8 mouse cellular contexts compared by ENCODE assay signal in the genomic region with DNA sequence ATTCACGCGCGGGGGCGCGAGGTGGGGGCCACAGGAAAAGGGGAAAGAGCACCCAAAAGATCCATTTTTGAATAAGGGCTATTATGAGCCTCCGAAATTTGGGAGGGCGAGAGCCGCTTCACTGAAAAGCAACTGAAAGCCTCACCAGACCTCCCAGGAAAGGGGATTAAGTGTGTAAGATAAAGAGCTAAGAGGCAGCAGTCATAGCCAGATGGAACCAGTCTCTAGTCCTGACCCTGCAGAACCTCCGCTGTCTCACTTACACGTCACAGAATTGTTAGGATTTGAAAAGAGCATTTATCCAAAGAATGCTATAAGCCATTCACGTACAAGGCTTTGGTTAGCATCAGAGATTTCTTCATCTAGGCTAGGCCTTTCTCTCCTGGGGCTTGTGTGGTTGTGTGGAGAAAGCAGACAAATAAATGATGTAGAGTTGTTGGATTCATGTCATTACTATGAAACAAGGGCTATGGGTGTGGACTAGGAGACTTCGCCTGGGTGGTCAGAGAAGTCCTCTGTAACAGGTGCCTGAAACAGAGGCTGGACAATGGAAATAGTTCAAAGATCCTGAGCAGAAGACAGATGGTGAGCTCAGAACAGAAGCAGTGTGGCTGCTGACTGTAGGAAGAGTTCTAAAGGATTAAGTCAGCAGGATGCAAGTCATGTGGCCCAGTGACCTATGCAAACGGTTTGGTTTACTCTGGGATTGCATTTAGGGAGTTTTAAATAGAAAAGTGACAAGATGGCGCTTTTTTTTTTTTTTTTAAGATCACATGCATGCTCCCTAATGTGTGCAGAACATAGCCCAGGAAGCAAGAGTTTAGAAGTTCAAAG. TPM values are rescaled to one million over a fixed set of nuclear protein-coding genes. Genes with fewer than 3 reads are reported as not detected.
DNase-seq lines count a peak whose midpoint lies in the region; ATAC-seq and TF ChIP-seq lines count a peak whose summit lies in the region.

No protein-coding gene starts in this region.

- TF ChIP-seq POLR2A in ES-Bruce4 (IDR thresholded peaks at IDR 0.05; ENCODE audit: insufficient read depth, low read length): no peak

- 13% methylated on average over 14 of the region's 14 CpGs for WGBS in heart, embryonic 12.5 days
- 24% methylated on average over 14 of the region's 14 CpGs for WGBS in liver, embryonic 12.5 days (ENCODE audit: insufficient replicate concordance)
- WGBS in stomach, postnatal 0 days: 13% methylated on average over 14 of the region's 14 CpGs

- H3K9me3 ChIP-seq in heart, embryonic 12.5 days (replicated peaks): no peaks in the 10 kb centered on the region
- H3K9me3 ChIP-seq in ES-Bruce4 (replicated peaks; ENCODE audit: control insufficient read depth, insufficient read depth, low read length, poor library complexity, severe bottlenecking): no peaks in the 10 kb centered on the region
- H3K9me3 ChIP-seq in liver, embryonic 12.5 days (replicated peaks): no peaks in the 10 kb centered on the region
- no peaks in the 10 kb centered on the region for H3K9me3 ChIP-seq in stomach, postnatal 0 days (ENCODE audit: control insufficient read depth, low read length)

- H3K4me2 ChIP-seq in heart, embryonic 12.5 days: peak overlapping the region; percentile 98
- peak overlapping the region; percentile 93 for H3K4me2 ChIP-seq in liver, embryonic 12.5 days
- peak overlapping the region; percentile 86 for H3K4me2 ChIP-seq in stomach, postnatal 0 days (replicated peaks; ENCODE audit: low read depth)

- H3K9ac ChIP-seq in heart, embryonic 12.5 days: peak overlapping the region; percentile 96
- H3K9ac ChIP-seq in ES-Bruce4 (ENCODE audit: low read depth, poor library complexity, severe bottlenecking): peak overlapping the region; percentile 89
- peak overlapping the region; percentile 95 for H3K9ac ChIP-seq in liver, embryonic 12.5 days
- H3K9ac ChIP-seq in stomach, postnatal 0 days (ENCODE audit: low read length): peak overlapping the region; percentile 89

- intact Hi-C loops in heart, postnatal 36 days (cut with DNase I): loop anchor here (10.0 kb wide), 1 partner anchor 562 kb away; the partner anchor contains the start of gene Map2k5

- peak overlapping the region; percentile 96 for H3K4me3 ChIP-seq in heart, embryonic 12.5 days
- H3K4me3 ChIP-seq in ES-Bruce4 (ENCODE audit: low read depth, low read length): peak overlapping the region; percentile 99
- peak overlapping the region; percentile 84 for H3K4me3 ChIP-seq in liver, embryonic 12.5 days
- H3K4me3 ChIP-seq in stomach, postnatal 0 days (ENCODE audit: low read depth, low read length): peak overlapping the region; percentile 99

- no peak for ATAC-seq in heart, embryonic 12.5 days (ENCODE audit: insufficient number of reproducible peaks, low FRiP score)
- ATAC-seq in erythroid progenitor cell, adult 5-6 weeks (replicated peaks; ENCODE audit: low FRiP score, poor library complexity, severe bottlenecking): 0 out of 2 replicates have a peak, but pooled peaks have one; percentile 13
- no peak for ATAC-seq in liver, embryonic 12.5 days
- ATAC-seq in stomach, postnatal 0 days (ENCODE audit: low FRiP score, low TSS enrichment): peak; percentile 24; the same call in 1 of the 2 replicates

- H3K27me3 ChIP-seq in heart, embryonic 12.5 days (replicated peaks): no peaks in the 10 kb centered on the region
- H3K27me3 ChIP-seq in ES-Bruce4 (ENCODE audit: control insufficient read depth, insufficient read depth, low read length, poor library complexity, severe bottlenecking): no peaks in the 10 kb centered on the region
- no peaks in the 10 kb centered on the region for H3K27me3 ChIP-seq in liver, embryonic 12.5 days (replicated peaks)
- H3K27me3 ChIP-seq in stomach, postnatal 0 days (ENCODE audit: control insufficient read depth, insufficient read depth, low read length): no peaks in the 10 kb centered on the region

- TF ChIP-seq EP300 in ES-Bruce4 (IDR thresholded peaks at IDR 0.05; ENCODE audit: insufficient read depth, low read depth, low read length): no peak
- no peak for TF ChIP-seq EP300 in stomach, postnatal 0 days (optimal IDR thresholded peaks at IDR 0.05)

- peak overlapping the region; percentile 90 for H3K27ac ChIP-seq in heart, embryonic 12.5 days (ENCODE audit: poor library complexity, severe bottlenecking)
- H3K27ac ChIP-seq in ES-Bruce4 (ENCODE audit: insufficient read depth, low read length): peak overlapping the region; percentile 89
- peak overlapping the region; percentile 94 for H3K27ac ChIP-seq in liver, embryonic 12.5 days
- H3K27ac ChIP-seq in stomach, postnatal 0 days (replicated peaks): peak overlapping the region; percentile 95

- TF ChIP-seq CTCF in ES-Bruce4 (IDR thresholded peaks at IDR 0.05; ENCODE audit: low read depth, low read length): no peak
- TF ChIP-seq CTCF in stomach, postnatal 0 days (IDR thresholded peaks at IDR 0.05; ENCODE audit: low read depth): no peak

- H3K4me1 ChIP-seq in heart, embryonic 12.5 days (replicated peaks): peaks cover 35% of the 10 kb centered on the region
- H3K4me1 ChIP-seq in ES-Bruce4 (ENCODE audit: control insufficient read depth, insufficient read depth, low read length): peaks cover 2% of the 10 kb centered on the region
- H3K4me1 ChIP-seq in liver, embryonic 12.5 days: peaks cover 38% of the 10 kb centered on the region
- peaks cover 2% of the 10 kb centered on the region; the same call in 1 of the 2 replicates for H3K4me1 ChIP-seq in stomach, postnatal 0 days (replicated peaks; ENCODE audit: control insufficient read depth, insufficient read depth)

- H3K36me3 ChIP-seq in heart, embryonic 12.5 days: no peaks in the 10 kb centered on the region
- H3K36me3 ChIP-seq in ES-Bruce4 (ENCODE audit: control insufficient read depth, insufficient read depth, low read length, poor library complexity, severe bottlenecking): peaks cover 16% of the 10 kb centered on the region
- peaks cover 8% of the 10 kb centered on the region; the same call in 1 of the 2 replicates for H3K36me3 ChIP-seq in liver, embryonic 12.5 days
- no peaks in the 10 kb centered on the region for H3K36me3 ChIP-seq in stomach, postnatal 0 days (ENCODE audit: control insufficient read depth, insufficient read depth, low read length)

- no peak for DNase-seq in heart, postnatal 36 days
- no peak for DNase-seq in stomach, postnatal 0 days (ENCODE audit: low spot score)
- no peak for DNase-seq in urinary bladder, postnatal 10 days (ENCODE audit: low spot score)
- DNase-seq in left cerebral cortex, adult 18-20 months (ENCODE audit: low spot score in 2 of 2): no peak

RNA-seq across cellular contexts. Expression of gene Fem1b, which starts 0.7 kb away (rescaled TPM):
- 23.4 and 23.9 TPM in 2 replicates for polyA plus RNA-seq in heart, embryonic 12.5 days (2016; fragmentation: Nextera tagmentation; extraction: Ambion mirVana)
- total RNA-seq in heart, postnatal 36 days (2021): 10 to 100 TPM; 16.2 to 16.9 TPM
- 189 and 201 TPM in 2 replicates for polyA plus RNA-seq in ES-Bruce4 (2011; ENCODE audit: insufficient read depth, insufficient read length, low read depth, missing spikeins)
- 9.7 and 24.7 TPM in 2 replicates for total RNA-seq in erythroid progenitor cell, adult 5-6 weeks (2015; ENCODE audit: low replicate concordance)
- 24.1 and 25.0 TPM in 2 replicates for total RNA-seq in erythroid progenitor cell, adult 5-6 weeks (2017; ENCODE audit: low replicate concordance)
- polyA plus RNA-seq in liver, embryonic 12.5 days (2016; fragmentation: Nextera tagmentation; extraction: Ambion mirVana): 19.5 and 20.3 TPM in 2 replicates
- polyA plus RNA-seq in stomach, postnatal 0 days (2015; fragmentation: Nextera tagmentation; extraction: Ambion mirVana): 6.6 and 6.8 TPM in 2 replicates
- 100 to 1,000 TPM; 109 to 114 TPM for total RNA-seq in left cerebral cortex, adult 18-20 months (2021)

RNA-seq across cellular contexts. Expression of gene Cln6, which starts 26.2 kb away (rescaled TPM):
- polyA plus RNA-seq in heart, embryonic 12.5 days (2016; fragmentation: Nextera tagmentation; extraction: Ambion mirVana): 19.6 and 21.6 TPM in 2 replicates
- total RNA-seq in heart, postnatal 36 days (2021): 10 to 100 TPM; 23.8 to 26.6 TPM
- 91.1 and 93.8 TPM in 2 replicates for polyA plus RNA-seq in ES-Bruce4 (2011; ENCODE audit: insufficient read depth, insufficient read length, low read depth, missing spikeins)
- 18.9 and 29.6 TPM in 2 replicates for total RNA-seq in erythroid progenitor cell, adult 5-6 weeks (2015; ENCODE audit: low replicate concordance)
- 5.3 and 7.2 TPM in 2 replicates for total RNA-seq in erythroid progenitor cell, adult 5-6 weeks (2017; ENCODE audit: low replicate concordance)
- 15.2 and 18.5 TPM in 2 replicates for polyA plus RNA-seq in liver, embryonic 12.5 days (2016; fragmentation: Nextera tagmentation; extraction: Ambion mirVana)
- 16.2 and 17.4 TPM in 2 replicates for polyA plus RNA-seq in stomach, postnatal 0 days (2015; fragmentation: Nextera tagmentation; extraction: Ambion mirVana)
- total RNA-seq in left cerebral cortex, adult 18-20 months (2021): 10 to 100 TPM; 10.8 to 14.6 TPM

RNA-seq across cellular contexts. Expression of gene Calml4, which starts 45.4 kb away (rescaled TPM):
- polyA plus RNA-seq in heart, embryonic 12.5 days (2016; fragmentation: Nextera tagmentation; extraction: Ambion mirVana): 0.27 and 0.52 TPM in 2 replicates
- 1 to 10 TPM; 1.1 to 1.4 TPM for total RNA-seq in heart, postnatal 36 days (2021)
- polyA plus RNA-seq in ES-Bruce4 (2011; ENCODE audit: insufficient read depth, insufficient read length, low read depth, missing spikeins): 11.7 and 16.7 TPM in 2 replicates
- not detected in 2 replicates for total RNA-seq in erythroid progenitor cell, adult 5-6 weeks (2015; ENCODE audit: low replicate concordance)
- not detected in 2 replicates for total RNA-seq in erythroid progenitor cell, adult 5-6 weeks (2017; ENCODE audit: low replicate concordance)
- 1.2 and 2.7 TPM in 2 replicates for polyA plus RNA-seq in liver, embryonic 12.5 days (2016; fragmentation: Nextera tagmentation; extraction: Ambion mirVana)
- 21.6 and 24.6 TPM in 2 replicates for polyA plus RNA-seq in stomach, postnatal 0 days (2015; fragmentation: Nextera tagmentation; extraction: Ambion mirVana)
- not detected for total RNA-seq in left cerebral cortex, adult 18-20 months (2021)

Comparison
In these comparisons a context has a peak if more than half of its experiments do, and no peak if none do; other contexts are left out.
1. ATAC-seq: peak in erythroid progenitor cell, adult 5-6 weeks (single experiment) and stomach, postnatal 0 days (single experiment); none in heart, embryonic 12.5 days (single experiment) and liver, embryonic 12.5 days (single experiment).
2. Peak in every context shown above with its lines, with median percentiles within 50 percentile points of each other: H3K27ac ChIP-seq, H3K4me2 ChIP-seq, H3K4me3 ChIP-seq and H3K9ac ChIP-seq.